Mouse (Mus musculus) forebrain, embryonic 14.5 days (tissue): ENCODE measurements around the gene Plxnb3. TPM values are rescaled to one million over a fixed set of nuclear protein-coding genes. Genes with fewer than 3 reads are reported as not detected.
A peak's percentile ranks its signal among the peaks of the same experiment; 100 is the strongest.

Experiments used
- ATAC-seq: fragments of 200-750 bp; cut with Nextera tagmentation; 2 replicates; pipeline ENCODE4 v1.8.0; 2017; ENCODE audit warnings: mild to moderate bottlenecking, moderate library complexity
- DNase-seq: peaks from one replicate; pipeline ENCODE4 v3.0.0-alpha.2; 2015; ENCODE audit warnings: low spot score
- H3K27ac ChIP-seq: fragments of 300-500 bp; sonication (generic); 2 replicates; pipeline ENCODE4 v1.5.1; 2014; ENCODE audit warnings: low read depth, mild to moderate bottlenecking, control low read depth, low read length, moderate library complexity
- H3K27me3 ChIP-seq: fragments of 300-500 bp; sonication (generic); replicated peaks from 2 replicates; pipeline ENCODE4 v1.6.1; 2014; ENCODE audit warnings: low read length, control low read depth, mixed read lengths; ENCODE audit not compliant: control insufficient read depth, insufficient read depth
- H3K36me3 ChIP-seq: fragments of 300-500 bp; sonication (generic); 2 replicates; pipeline ENCODE4 v1.6.1; 2014; ENCODE audit warnings: low read length, control low read depth; ENCODE audit not compliant: control insufficient read depth, insufficient read depth
- H3K4me1 ChIP-seq: fragments of 300-500 bp; sonication (generic); 2 replicates; pipeline ENCODE4 v1.6.1; 2014; ENCODE audit warnings: antibody characterized with exemption, low read length, control low read depth; ENCODE audit not compliant: control insufficient read depth, insufficient read depth
- H3K4me2 ChIP-seq: fragments of 300-500 bp; sonication (generic); 2 replicates; pipeline ENCODE4 v1.6.1; 2014; ENCODE audit warnings: mild to moderate bottlenecking, control low read depth, low read length
- H3K4me3 ChIP-seq: fragments of 300-500 bp; sonication (generic); 2 replicates; pipeline ENCODE4 v1.5.1; 2014; ENCODE audit warnings: low read depth, low read length, control low read depth
- H3K9ac ChIP-seq: fragments of 300-500 bp; sonication (generic); 2 replicates; pipeline ENCODE4 v1.6.1; 2014; ENCODE audit warnings: mild to moderate bottlenecking, low read length, control low read depth, moderate library complexity
- H3K9me3 ChIP-seq: fragments of 300-500 bp; sonication (generic); replicated peaks from 2 replicates; pipeline ENCODE4 v1.6.1; 2016; ENCODE audit warnings: low read length, control low read depth, mixed read lengths; ENCODE audit not compliant: control insufficient read depth
- WGBS: fragments of 180-500 bp; shearing (Covaris S2); extraction: QIAGEN DNeasy Blood & Tissue Kit; methylation state at CpG from one replicate; pipeline ENCODE4 v1.1.7; 2014; 5-methylcytosine and 5-hydroxymethylcytosine counted together
- polyA plus RNA-seq: library from polyadenylated mRNA; unstranded; fragments of >200 nt; fragmentation: Nextera tagmentation; extraction: Ambion mirVana; gene quantifications from 2 replicates; pipeline ENCODE4 v1.2.1, GENCODE M21; 2014

The Plxnb3 gene
- 0.08 and 0.11 TPM in 2 replicates for polyA plus RNA-seq

- H3K4me1 ChIP-seq, result no peaks in the 10 kb centered on the region
- H3K9me3 ChIP-seq, result no peaks in the 10 kb centered on the region
- ATAC-seq (no peak), DNase-seq (no peak)
- H3K9ac ChIP-seq, result no peak within 1 kb of the TSS
- H3K4me2 ChIP-seq, result no peak within 1 kb of the TSS
- H3K4me3 ChIP-seq, result no peak within 1 kb of the TSS
- H3K27me3 ChIP-seq, result no peaks in the 10 kb centered on the region
- 70% methylated on average over 5 of the region's 5 CpGs for WGBS
- H3K27ac ChIP-seq, result no peak within 1 kb of the TSS
- no peaks in the 10 kb centered on the region for H3K36me3 ChIP-seq
Observed at GRCm38 (mm10) chrX:73756334-73757140, at the start of gene Plxnb3. Gene Plxnb3 (plus strand): TSS chrX:73757090.

DNA sequence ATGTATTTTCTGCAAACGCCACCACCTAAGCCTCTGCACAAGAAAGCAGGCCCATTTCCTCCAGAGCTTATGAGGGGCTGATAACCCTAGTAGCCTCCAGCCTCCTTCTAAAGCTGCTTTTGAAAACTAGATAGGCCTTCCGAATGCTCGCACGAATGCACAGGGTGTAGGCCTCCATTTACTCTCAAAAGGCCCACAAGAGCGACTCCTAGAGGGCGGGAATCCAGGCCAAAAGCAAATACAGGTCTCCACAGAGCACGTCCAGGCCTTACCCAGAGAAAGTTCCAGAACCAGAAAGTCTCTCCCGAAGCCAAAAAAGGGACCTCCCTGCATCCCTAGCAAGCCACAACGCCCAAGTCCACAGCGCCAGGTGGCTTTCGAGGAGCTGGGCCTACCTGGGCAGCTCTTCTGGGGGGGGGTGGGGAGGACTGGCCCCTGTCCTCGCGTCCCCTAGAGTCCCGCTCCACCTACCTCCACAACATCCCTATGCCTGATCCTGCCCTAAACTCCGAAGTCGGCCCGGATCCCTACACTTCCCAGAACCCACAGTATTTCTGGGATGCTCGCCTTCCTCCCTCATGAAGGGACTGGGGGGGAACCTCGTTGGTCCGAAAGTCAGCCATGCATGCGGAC, 41.3 kb upstream of the Plxnb3 start:
- Histone ChIP-seq H3K36me3 (peaks cover 3% of the 10 kb centered on the region; the same call in 1 of the 2 replicates), H3K9me3 (no peaks in the 10 kb centered on the region), H3K4me3 (peak overlapping the region; percentile 44), H3K9ac (peak overlapping the region; percentile 60), H3K4me1 (peaks cover 10% of the 10 kb centered on the region; the same call in 1 of the 2 replicates), H3K4me2 (peak overlapping the region; percentile 64), H3K27ac (0 out of 2 replicates have a peak overlapping the region, but pooled peaks have one; percentile 3), H3K27me3 (no peaks in the 10 kb centered on the region)
- 35% methylated on average over 21 of the region's 21 CpGs for WGBS
- DNase-seq, result no peak
- ATAC-seq, result no peak; the same call in none of the 2 replicates

DNA sequence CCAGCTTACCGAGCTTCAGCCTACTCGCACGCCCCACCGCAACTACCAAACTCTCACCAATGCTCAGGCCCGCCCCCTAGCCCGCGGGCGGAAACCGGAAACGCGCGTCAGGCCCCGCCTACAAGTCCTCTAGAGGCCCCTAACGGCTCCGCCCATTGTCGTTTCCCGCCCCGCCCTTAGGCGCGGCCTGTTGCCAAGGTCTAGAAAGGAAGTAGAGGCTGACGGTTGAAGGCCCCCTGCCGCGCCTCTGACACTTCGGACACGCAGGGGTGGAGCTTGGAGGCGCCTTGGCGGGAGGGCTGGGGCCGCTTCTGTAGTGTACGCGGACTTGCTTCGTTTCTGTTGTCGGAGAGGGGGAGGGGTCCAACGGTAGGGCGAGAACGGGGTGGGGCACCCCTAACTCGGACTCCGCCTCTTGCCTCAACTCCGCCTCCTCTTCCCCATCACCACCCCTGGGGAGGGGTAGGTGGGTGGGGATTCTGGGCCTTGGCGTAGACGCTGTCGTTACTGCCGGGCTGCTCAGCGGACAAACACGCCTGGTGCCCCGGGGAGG, 40.7 kb upstream of the Plxnb3 start, which contains the start of the genes Bcap31 and Abcd1:
Bcap31 (minus strand) TSS at position 67 of the 553 bp plus-strand sequence.
Abcd1 (plus strand) TSS at position 489 of the 553 bp plus-strand sequence.
- Histone ChIP-seq H3K4me1 (peaks cover 10% of the 10 kb centered on the region; the same call in 1 of the 2 replicates), H3K9ac (peak within 1 kb of the TSS; percentile 60), H3K27ac (peak within 1 kb of the TSS; percentile 63; the same call in 1 of the 2 replicates), H3K27me3 (no peaks in the 10 kb centered on the region), H3K36me3 (peaks cover 3% of the 10 kb centered on the region; the same call in 1 of the 2 replicates), H3K4me2 (peak within 1 kb of the TSS; percentile 64), H3K4me3 (peak within 1 kb of the TSS; percentile 44), H3K9me3 (no peaks in the 10 kb centered on the region)
- DNase-seq (peak; percentile 94), ATAC-seq (peak; percentile 95)
- 29% methylated on average over 42 of the region's 45 CpGs for WGBS

DNA sequence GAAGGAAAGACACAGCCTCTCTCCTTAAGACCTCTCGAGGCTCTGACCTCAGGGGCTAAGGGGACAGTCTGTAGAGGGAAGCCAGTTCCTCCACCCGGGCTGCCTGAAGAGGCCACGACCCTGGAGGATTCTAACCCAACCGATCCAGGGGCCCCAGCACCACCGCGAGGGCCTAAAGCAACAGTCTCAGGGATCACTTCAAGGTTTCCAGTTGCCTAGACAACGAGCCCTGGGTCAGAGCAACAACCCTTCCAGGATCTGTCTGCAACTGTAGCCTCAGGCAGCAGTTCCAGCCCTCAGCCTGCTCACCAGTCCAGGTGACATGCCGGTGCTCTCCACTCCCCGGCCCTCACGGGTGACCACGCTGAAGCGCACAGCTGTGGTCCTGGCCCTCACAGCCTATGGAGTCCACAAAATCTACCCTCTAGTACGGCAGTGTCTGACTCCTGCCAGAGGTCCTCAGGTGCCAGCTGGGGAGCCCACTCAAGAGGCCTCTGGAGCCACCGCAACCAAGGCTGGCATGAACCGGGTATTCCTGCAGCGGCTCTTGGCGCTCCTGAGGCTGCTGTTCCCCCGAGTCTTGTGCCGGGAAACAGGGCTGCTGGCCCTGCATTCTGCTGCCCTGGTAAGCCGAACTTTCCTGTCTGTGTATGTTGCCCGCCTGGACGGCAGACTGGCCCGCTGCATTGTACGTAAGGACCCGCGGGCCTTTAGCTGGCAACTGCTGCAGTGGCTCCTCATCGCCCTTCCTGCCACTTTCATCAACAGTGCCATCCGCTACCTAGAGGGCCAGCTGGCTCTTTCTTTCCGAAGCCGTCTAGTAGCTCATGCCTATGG, 40.0 kb upstream of the Plxnb3 start:
- WGBS, result 40% methylated on average over 28 of the region's 30 CpGs
- ATAC-seq (no peak), DNase-seq (no peak)
- Histone ChIP-seq H3K4me3 (peak overlapping the region; percentile 44), H3K9me3 (no peaks in the 10 kb centered on the region), H3K27me3 (no peaks in the 10 kb centered on the region), H3K27ac (peak overlapping the region; percentile 52; the same call in 1 of the 2 replicates), H3K36me3 (peaks cover 3% of the 10 kb centered on the region; the same call in 1 of the 2 replicates), H3K4me1 (peaks cover 10% of the 10 kb centered on the region; the same call in 1 of the 2 replicates), H3K4me2 (peak overlapping the region; percentile 64), H3K9ac (peak overlapping the region; percentile 60)

GRCm38 (mm10) chrX:73717667-73718066, 39.2 kb upstream of the Plxnb3 start:
- Histone ChIP-seq H3K27me3 (no peaks in the 10 kb centered on the region), H3K36me3 (no peaks in the 10 kb centered on the region), H3K9ac (peak overlapping the region; percentile 60; the same call in 1 of the 2 replicates), H3K4me2 (peak overlapping the region; percentile 64), H3K4me3 (0 out of 2 replicates have a peak overlapping the region, but pooled peaks have one; percentile 44), H3K27ac (no peak overlapping the region), H3K4me1 (peaks cover 10% of the 10 kb centered on the region; the same call in 1 of the 2 replicates), H3K9me3 (no peaks in the 10 kb centered on the region)
- DNase-seq (no peak), ATAC-seq (no peak)
- 76% methylated on average over 11 of the region's 11 CpGs for whole genome bisulfite sequencing

DNA sequence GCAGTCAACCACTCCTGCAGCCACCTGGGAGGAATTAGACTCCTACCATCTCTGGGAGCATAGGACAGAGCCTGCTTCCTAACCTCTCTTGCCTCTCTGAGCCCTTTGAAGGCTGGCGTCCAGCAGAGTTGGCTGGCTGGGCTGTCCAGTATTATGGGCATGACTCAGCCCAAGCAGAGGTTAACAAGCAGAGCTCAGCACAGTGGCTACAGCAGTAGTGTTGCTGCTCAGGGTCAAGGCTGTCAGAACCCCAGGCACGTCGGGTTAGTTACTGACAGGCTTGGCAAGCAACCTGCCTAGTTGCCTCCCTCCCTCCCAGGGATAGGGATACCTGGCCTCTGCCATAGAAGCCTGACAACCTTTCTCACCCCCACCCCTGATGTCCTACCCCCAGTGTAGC, 38.6 kb upstream of the Plxnb3 start:
- no peak for ATAC-seq
- no peak for DNase-seq
- 0 out of 2 replicates have a peak overlapping the region, but pooled peaks have one; percentile 17 for H3K9ac ChIP-seq
- 56% methylated on average over 3 of the region's 3 CpGs for WGBS
- peak overlapping the region; percentile 12; the same call in 1 of the 2 replicates for H3K4me2 ChIP-seq
- H3K9me3 ChIP-seq, result no peaks in the 10 kb centered on the region
- no peak overlapping the region for H3K4me3 ChIP-seq
- peaks cover 10% of the 10 kb centered on the region; the same call in 1 of the 2 replicates for H3K4me1 ChIP-seq
- no peaks in the 10 kb centered on the region for H3K27me3 ChIP-seq
- H3K36me3 ChIP-seq, result no peaks in the 10 kb centered on the region
- no peak overlapping the region for H3K27ac ChIP-seq

DNA sequence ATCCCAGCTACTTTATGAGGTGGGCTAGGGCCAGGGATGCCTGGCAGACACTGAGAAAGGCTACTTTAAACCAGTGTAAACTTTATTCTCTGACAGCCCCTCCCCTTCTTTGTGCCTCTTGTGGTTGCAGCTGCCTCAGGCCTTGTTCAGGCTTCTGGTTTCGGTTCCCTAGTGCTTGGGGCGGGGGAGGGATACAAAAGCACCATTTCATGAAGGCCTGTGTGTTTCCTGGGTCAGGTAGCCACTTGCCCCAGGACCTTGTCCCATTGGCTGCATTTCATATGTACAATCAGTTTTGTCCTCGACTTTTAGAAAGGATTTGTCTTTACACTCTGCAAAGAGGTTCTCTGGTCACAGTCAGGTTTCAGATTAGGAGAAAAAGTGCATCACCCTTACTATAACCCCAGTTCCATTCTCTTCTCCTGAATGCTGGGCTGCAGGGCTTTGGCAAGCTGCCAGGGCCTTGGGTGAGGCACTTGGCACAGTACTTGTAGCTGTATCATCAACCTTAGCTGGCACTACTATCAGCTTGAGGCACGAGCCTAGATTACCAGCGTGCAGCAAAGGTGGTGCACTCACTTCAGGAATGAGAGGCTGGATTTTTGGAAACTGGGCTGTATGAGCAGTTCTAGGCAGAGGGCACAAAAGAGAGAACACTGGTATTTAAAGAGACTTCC, 38.1 kb upstream of the Plxnb3 start:
- ATAC-seq (no peak), DNase-seq (peak; percentile 23)
- no peaks in the 10 kb centered on the region for H3K27me3 ChIP-seq
- 41% methylated on average over 5 of the region's 5 CpGs for WGBS
- 0 out of 2 replicates have a peak overlapping the region, but pooled peaks have one; percentile 17 for H3K9ac ChIP-seq
- H3K4me2 ChIP-seq, result peak overlapping the region; percentile 12; the same call in 1 of the 2 replicates
- H3K36me3 ChIP-seq, result no peaks in the 10 kb centered on the region
- no peaks in the 10 kb centered on the region for H3K9me3 ChIP-seq
- no peak overlapping the region for H3K4me3 ChIP-seq
- no peak overlapping the region for H3K27ac ChIP-seq
- peaks cover 10% of the 10 kb centered on the region; the same call in 1 of the 2 replicates for H3K4me1 ChIP-seq
